Mouse (Mus musculus) neural tube, embryonic 13.5 days (tissue): ENCODE measurements around the gene Gpx8. TPM values are rescaled to one million over a fixed set of nuclear protein-coding genes. Genes with fewer than 3 reads are reported as not detected.

Source experiments
- ATAC-seq: fragments of 200-750 bp; cut with Nextera tagmentation; 2 replicates; pipeline ENCODE4 v1.8.0; 2017; ENCODE audit warnings: low read depth, mild to moderate bottlenecking, moderate TSS enrichment, moderate library complexity
- H3K27ac ChIP-seq: fragments of 300-500 bp; sonication (generic); replicated peaks from 2 replicates; pipeline ENCODE4 v1.5.1; 2015; ENCODE audit warnings: moderate library complexity, mild to moderate bottlenecking, inconsistent platforms
- H3K27me3 ChIP-seq: fragments of 300-500 bp; sonication (generic); 2 replicates; pipeline ENCODE4 v1.6.1; 2015; ENCODE audit warnings: mild to moderate bottlenecking, inconsistent platforms
- H3K36me3 ChIP-seq: fragments of 300-500 bp; sonication (generic); 2 replicates; pipeline ENCODE4 v1.6.1; 2015; ENCODE audit warnings: mild to moderate bottlenecking, inconsistent platforms
- H3K4me1 ChIP-seq: fragments of 300-500 bp; sonication (generic); replicated peaks from 2 replicates; pipeline ENCODE4 v1.6.1; 2015; ENCODE audit warnings: inconsistent platforms
- H3K4me2 ChIP-seq: fragments of 300-500 bp; sonication (generic); 2 replicates; pipeline ENCODE4 v1.6.1; 2015; ENCODE audit warnings: inconsistent platforms, mild to moderate bottlenecking, moderate library complexity
- H3K4me3 ChIP-seq: fragments of 300-500 bp; sonication (generic); 2 replicates; pipeline ENCODE4 v1.5.1; 2015; ENCODE audit warnings: mild to moderate bottlenecking, inconsistent platforms
- H3K9ac ChIP-seq: fragments of 300-500 bp; sonication (generic); 2 replicates; pipeline ENCODE4 v1.6.1; 2015; ENCODE audit warnings: moderate library complexity, mild to moderate bottlenecking, inconsistent platforms
- H3K9me3 ChIP-seq: fragments of 300-500 bp; sonication (generic); 2 replicates; pipeline ENCODE4 v1.6.1; 2016; ENCODE audit warnings: inconsistent platforms
- WGBS: fragments of 180-500 bp; shearing (Covaris S2); methylation state at CpG from one replicate; pipeline ENCODE4 v1.1.7; 2015; 5-methylcytosine and 5-hydroxymethylcytosine counted together
- polyA plus RNA-seq: library from polyadenylated mRNA; unstranded; fragments of >200 nt; fragmentation: Nextera tagmentation; extraction: Ambion mirVana; gene quantifications from 2 replicates; pipeline ENCODE4 v1.2.1, GENCODE M21; 2015

Gpx8 gene
- polyA plus RNA-seq = 81.0 and 94.9 TPM in 2 replicates

- Histone ChIP-seq H3K36me3 (no peaks in the 10 kb centered on the region), H3K27ac (no peak within 1 kb of the TSS; the same call in 1 of the 2 replicates), H3K4me2 (peak within 1 kb of the TSS; percentile 62), H3K27me3 (no peaks in the 10 kb centered on the region), H3K4me1 (peaks cover 5% of the 10 kb centered on the region), H3K4me3 (peak within 1 kb of the TSS; percentile 43), H3K9ac (peak within 1 kb of the TSS; percentile 49), H3K9me3 (no peaks in the 10 kb centered on the region)
- peak; percentile 89 for ATAC-seq
- WGBS = 7% methylated on average over 21 of the region's 21 CpGs
Measured at GRCm38 (mm10) chr13:113046211-113046883, at the start of gene Gpx8. Gpx8 (minus strand) TSS chr13:113046410.

GRCm38 (mm10) chr13:113094618-113095017, 48.4 kb upstream of the Gpx8 start:
- no peak overlapping the region for H3K4me3 ChIP-seq
- 79% methylated on average over 1 of the region's 1 CpGs for WGBS
- ATAC-seq = no peak
- H3K4me1 ChIP-seq = no peaks in the 10 kb centered on the region
- no peak overlapping the region for H3K9ac ChIP-seq
- no peaks in the 10 kb centered on the region for H3K27me3 ChIP-seq
- H3K27ac ChIP-seq = no peak overlapping the region
- no peaks in the 10 kb centered on the region for H3K9me3 ChIP-seq
- H3K4me2 ChIP-seq = no peak overlapping the region
- no peaks in the 10 kb centered on the region for H3K36me3 ChIP-seq

GRCm38 (mm10) chr13:113090489-113090888, 44.3 kb upstream of the Gpx8 start:
- H3K36me3 ChIP-seq = no peaks in the 10 kb centered on the region
- H3K27ac ChIP-seq = no peak overlapping the region
- no peak for ATAC-seq
- 73% methylated on average over 8 of the region's 8 CpGs for WGBS
- no peak overlapping the region for H3K9ac ChIP-seq
- no peaks in the 10 kb centered on the region for H3K27me3 ChIP-seq
- no peaks in the 10 kb centered on the region for H3K9me3 ChIP-seq
- no peaks in the 10 kb centered on the region for H3K4me1 ChIP-seq
- H3K4me2 ChIP-seq = no peak overlapping the region
- H3K4me3 ChIP-seq = no peak overlapping the region

- H3K27me3 ChIP-seq = no peaks in the 10 kb centered on the region
- no peaks in the 10 kb centered on the region for H3K9me3 ChIP-seq
- no peaks in the 10 kb centered on the region for H3K4me1 ChIP-seq
- H3K4me3 ChIP-seq = no peak overlapping the region
- no peak for ATAC-seq
- H3K36me3 ChIP-seq = no peaks in the 10 kb centered on the region
- H3K4me2 ChIP-seq = no peak overlapping the region
- no peak overlapping the region for H3K27ac ChIP-seq
- WGBS = 87% methylated on average over 13 of the region's 13 CpGs
- no peak overlapping the region for H3K9ac ChIP-seq
Measured at GRCm38 (mm10) chr13:113087226-113088017, 41.2 kb upstream of the Gpx8 start.

- Histone ChIP-seq H3K36me3 (no peaks in the 10 kb centered on the region), H3K27me3 (no peaks in the 10 kb centered on the region), H3K4me1 (no peaks in the 10 kb centered on the region), H3K27ac (no peak overlapping the region), H3K4me3 (no peak overlapping the region), H3K9me3 (no peaks in the 10 kb centered on the region), H3K9ac (no peak overlapping the region), H3K4me2 (no peak overlapping the region)
- ATAC-seq = no peak
- WGBS = 80% methylated on average over 5 of the region's 5 CpGs
Measured at GRCm38 (mm10) chr13:113084732-113085131, 38.5 kb upstream of the Gpx8 start.

- 39% methylated on average over 1 of the region's 1 CpGs for WGBS
Measured at GRCm38 (mm10) chr13:113082101-113082500, 35.9 kb upstream of the Gpx8 start.

GRCm38 (mm10) chr13:113079021-113079420, 32.8 kb upstream of the Gpx8 start:
- H3K9ac ChIP-seq = no peak overlapping the region
- WGBS = 56% methylated on average over 9 of the region's 9 CpGs

More at GRCm38 (mm10) chr13:113082101-113082500, 35.9 kb upstream of the Gpx8 start:
- no peak overlapping the region for H3K27ac ChIP-seq
- H3K4me1 ChIP-seq = no peaks in the 10 kb centered on the region
- no peaks in the 10 kb centered on the region for H3K36me3 ChIP-seq
- no peak overlapping the region for H3K4me3 ChIP-seq
- no peak overlapping the region for H3K9ac ChIP-seq
- H3K4me2 ChIP-seq = no peak overlapping the region
- H3K27me3 ChIP-seq = no peaks in the 10 kb centered on the region
- H3K9me3 ChIP-seq = no peaks in the 10 kb centered on the region
- ATAC-seq = no peak

GRCm38 (mm10) chr13:113064542-113064941, 18.3 kb upstream of the Gpx8 start:
- H3K4me1 ChIP-seq = no peaks in the 10 kb centered on the region
- H3K36me3 ChIP-seq = no peaks in the 10 kb centered on the region
- no peaks in the 10 kb centered on the region for H3K9me3 ChIP-seq
- no peak overlapping the region for H3K4me3 ChIP-seq
- ATAC-seq = no peak
- H3K9ac ChIP-seq = no peak overlapping the region
- WGBS = 94% methylated on average over 9 of the region's 9 CpGs
- no peaks in the 10 kb centered on the region for H3K27me3 ChIP-seq
- H3K27ac ChIP-seq = no peak overlapping the region
- no peak overlapping the region for H3K4me2 ChIP-seq

More at GRCm38 (mm10) chr13:113079021-113079420, 32.8 kb upstream of the Gpx8 start:
- no peak for ATAC-seq
- Histone ChIP-seq H3K27ac (no peak overlapping the region), H3K27me3 (no peaks in the 10 kb centered on the region), H3K4me3 (no peak overlapping the region), H3K9me3 (no peaks in the 10 kb centered on the region), H3K4me2 (no peak overlapping the region), H3K4me1 (no peaks in the 10 kb centered on the region), H3K36me3 (no peaks in the 10 kb centered on the region)

GRCm38 (mm10) chr13:113061746-113062145, 15.5 kb upstream of the Gpx8 start:
- Histone ChIP-seq H3K4me2 (no peak overlapping the region), H3K4me3 (no peak overlapping the region), H3K4me1 (no peaks in the 10 kb centered on the region), H3K9me3 (no peaks in the 10 kb centered on the region), H3K9ac (no peak overlapping the region), H3K27me3 (no peaks in the 10 kb centered on the region), H3K27ac (no peak overlapping the region), H3K36me3 (no peaks in the 10 kb centered on the region)
- no peak for ATAC-seq
- whole genome bisulfite sequencing = 90% methylated on average over 6 of the region's 6 CpGs

GRCm38 (mm10) chr13:113055826-113056225, 9.6 kb upstream of the Gpx8 start:
- no peak for ATAC-seq
- Histone ChIP-seq H3K27me3 (no peaks in the 10 kb centered on the region), H3K4me3 (no peak overlapping the region), H3K27ac (no peak overlapping the region), H3K9me3 (no peaks in the 10 kb centered on the region), H3K36me3 (no peaks in the 10 kb centered on the region), H3K4me2 (no peak overlapping the region), H3K4me1 (no peaks in the 10 kb centered on the region), H3K9ac (no peak overlapping the region)
- 50% methylated on average over 8 of the region's 8 CpGs for WGBS

GRCm38 (mm10) chr13:113054230-113054629, 8.0 kb upstream of the Gpx8 start:
- Histone ChIP-seq H3K36me3 (no peaks in the 10 kb centered on the region), H3K9ac (no peak overlapping the region), H3K4me2 (no peak overlapping the region), H3K27me3 (no peaks in the 10 kb centered on the region), H3K9me3 (no peaks in the 10 kb centered on the region), H3K4me3 (no peak overlapping the region), H3K27ac (no peak overlapping the region), H3K4me1 (no peaks in the 10 kb centered on the region)
- 93% methylated on average over 8 of the region's 8 CpGs for WGBS
- ATAC-seq = no peak

GRCm38 (mm10) chr13:113047647-113048046, 1.4 kb upstream of the Gpx8 start:
- Histone ChIP-seq H3K9me3 (no peaks in the 10 kb centered on the region), H3K27ac (no peak overlapping the region), H3K9ac (no peak overlapping the region), H3K36me3 (no peaks in the 10 kb centered on the region), H3K4me2 (no peak overlapping the region), H3K27me3 (no peaks in the 10 kb centered on the region), H3K4me1 (peaks cover 5% of the 10 kb centered on the region), H3K4me3 (no peak overlapping the region)
- 78% methylated on average over 3 of the region's 3 CpGs for WGBS
- ATAC-seq = no peak
